Mouse (Mus musculus) left cerebral cortex, postnatal 25 days (tissue): ENCODE data around the gene Sac3d1. TPM values are rescaled to one million over a fixed set of nuclear protein-coding genes. Genes with fewer than 3 reads are reported as not detected.

Source experiments
- DNase-seq, 2 experiments: peaks; one replicate each; pipeline ENCODE4 v3.0.0; 2022; ENCODE audit warnings: low spot score in 2 of 2, mixed read lengths in 1 of 2
- intact Hi-C: fragments of 180-260 bp; cut with DNase I; formaldehyde crosslinking; loops from one replicate; pipeline ENCODE4 v1.15.1; 2025
- total RNA-seq, 2 experiments: library from RNA; stranded (reverse); gene quantifications; 2 replicates each; pipeline ENCODE4 v1.2.3; 2021

Gene Sac3d1
- total RNA-seq, 2 experiments from 2014 or later: 23.7 to 25.0 TPM

DNA sequence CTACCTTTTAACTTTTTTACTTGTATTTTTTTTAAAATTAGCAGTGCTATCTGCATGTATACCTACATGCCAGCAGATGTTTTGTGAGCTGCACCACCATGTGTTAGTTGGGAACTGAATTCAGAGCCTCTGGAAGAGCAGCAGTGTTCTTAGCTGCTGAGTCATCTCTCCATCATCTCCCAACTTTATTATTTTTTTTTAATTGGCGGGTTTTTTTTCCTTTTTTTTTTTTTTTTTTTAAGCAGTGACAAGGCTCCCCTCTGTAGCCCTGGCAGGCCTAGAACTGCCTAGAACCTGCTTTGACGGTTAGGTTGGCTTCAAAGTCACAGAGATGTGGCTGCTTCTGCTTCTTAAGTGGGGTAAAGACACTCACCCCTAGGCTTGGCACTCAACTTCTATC, 6.4 kb upstream of the Sac3d1 start:
- no peak for DNase-seq
- intact Hi-C loops: no loop called here

DNA sequence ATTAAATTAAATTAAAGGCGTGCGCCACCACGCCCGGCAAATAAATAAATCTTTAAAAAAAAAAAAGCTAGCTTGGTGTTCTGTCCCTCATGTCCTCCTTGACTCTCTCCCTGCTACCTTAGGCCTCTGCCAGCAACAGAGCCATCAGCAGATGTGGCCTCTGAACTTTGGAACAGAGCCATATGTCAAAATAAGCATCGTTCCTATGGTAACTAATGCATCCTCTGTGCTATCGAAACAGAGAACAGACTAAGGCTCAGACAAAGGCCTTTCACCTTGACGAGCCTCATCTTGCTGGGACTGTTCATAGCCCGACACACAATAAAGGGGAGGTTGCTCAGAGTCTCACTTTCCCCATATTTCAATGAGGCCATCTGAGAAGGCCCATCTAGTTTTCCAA, 4.9 kb upstream of the Sac3d1 start:
- DNase-seq: no peak
- intact Hi-C loops: no loop called here

DNA sequence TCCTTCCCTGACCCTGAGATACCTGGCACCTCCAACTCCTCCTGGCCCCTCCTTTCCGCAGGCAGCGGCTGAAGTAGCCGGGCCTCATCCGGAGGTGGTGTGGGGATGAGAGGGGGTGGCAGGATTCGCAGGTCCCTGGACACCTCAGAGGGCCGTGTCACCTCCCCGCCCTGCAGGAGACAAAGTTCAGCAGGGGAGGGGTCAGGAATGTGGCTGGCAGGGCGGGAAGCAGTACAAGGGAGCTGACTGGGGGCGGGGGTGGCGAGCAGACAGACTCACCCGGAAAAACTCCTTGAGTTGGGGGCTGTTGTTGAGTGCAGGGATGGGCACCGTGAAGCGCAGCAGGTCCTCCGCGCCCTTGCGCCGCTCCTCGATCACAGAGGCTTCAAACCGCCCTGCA, 3.3 kb upstream of the Sac3d1 start:
- intact Hi-C loops: no loop called here
- DNase-seq: no peak

DNA sequence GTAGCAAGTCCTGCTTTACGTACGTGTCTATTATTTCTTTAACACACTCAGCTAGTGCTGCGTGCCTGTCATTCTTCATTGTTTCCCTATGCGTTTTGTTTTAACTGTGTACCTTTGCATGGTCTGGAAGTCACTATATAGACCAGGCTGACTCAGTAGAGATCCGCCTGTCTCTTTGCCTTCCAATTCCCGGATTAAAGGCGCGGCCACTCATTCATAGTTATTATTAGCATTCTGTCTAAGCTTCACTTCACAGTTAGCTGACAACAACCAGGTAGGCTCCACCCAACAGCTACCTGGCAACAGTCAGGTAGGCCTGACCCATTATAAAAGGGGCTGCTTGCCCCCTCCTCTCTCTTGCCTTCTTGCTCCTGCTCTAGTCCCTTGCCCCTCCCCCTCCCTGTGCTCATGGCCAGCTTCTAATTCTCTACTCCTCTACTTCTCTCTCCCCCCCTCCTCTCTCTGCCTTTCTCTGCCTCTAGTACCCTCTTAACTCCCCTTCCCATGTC, 281 bp upstream of the Sac3d1 start:
- DNase-seq: no peak
- intact Hi-C loops: loop anchor here (1.0 to 5.0 kb wide), 2 partner anchors 33 to 51 kb away; partner anchors contain the start of gene Tm7sf2

DNA sequence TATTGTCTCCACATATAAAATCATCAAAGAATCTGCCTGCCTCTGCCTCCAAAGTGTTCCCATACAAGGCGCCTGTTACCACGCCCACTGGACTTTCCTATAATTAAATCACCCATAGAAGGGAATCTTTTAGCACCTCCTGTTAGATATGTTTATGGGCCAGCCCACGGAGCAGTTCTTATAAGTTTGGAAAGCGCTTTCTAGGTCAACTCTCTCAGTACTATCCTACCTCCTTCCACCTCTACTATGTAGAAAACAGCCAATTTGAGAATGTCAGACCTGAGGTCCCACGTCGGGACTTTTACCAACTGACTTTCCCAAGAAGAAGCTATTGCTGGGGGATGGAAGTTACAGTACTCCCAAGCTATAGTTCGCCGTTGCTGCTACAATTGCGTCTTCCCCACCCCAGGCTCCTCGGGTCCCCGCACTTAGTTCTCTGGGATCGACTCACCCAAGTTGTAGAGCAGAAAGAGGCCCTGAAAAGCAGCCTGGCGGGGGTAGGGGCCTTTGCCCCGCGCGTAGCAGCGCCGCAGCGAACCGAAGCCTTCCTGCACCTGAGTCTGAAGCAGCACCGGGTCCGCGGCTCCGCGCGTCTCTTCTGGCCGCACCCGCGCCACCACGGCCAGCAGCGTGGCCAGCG, 984 bp downstream of the Sac3d1 start:
- peak in 1 of 2 experiments; percentile 65 for DNase-seq
- intact Hi-C loops: loop anchor here (5.0 kb wide), 1 partner anchor 50 kb away; the partner anchor contains the start of gene Tm7sf2

DNA sequence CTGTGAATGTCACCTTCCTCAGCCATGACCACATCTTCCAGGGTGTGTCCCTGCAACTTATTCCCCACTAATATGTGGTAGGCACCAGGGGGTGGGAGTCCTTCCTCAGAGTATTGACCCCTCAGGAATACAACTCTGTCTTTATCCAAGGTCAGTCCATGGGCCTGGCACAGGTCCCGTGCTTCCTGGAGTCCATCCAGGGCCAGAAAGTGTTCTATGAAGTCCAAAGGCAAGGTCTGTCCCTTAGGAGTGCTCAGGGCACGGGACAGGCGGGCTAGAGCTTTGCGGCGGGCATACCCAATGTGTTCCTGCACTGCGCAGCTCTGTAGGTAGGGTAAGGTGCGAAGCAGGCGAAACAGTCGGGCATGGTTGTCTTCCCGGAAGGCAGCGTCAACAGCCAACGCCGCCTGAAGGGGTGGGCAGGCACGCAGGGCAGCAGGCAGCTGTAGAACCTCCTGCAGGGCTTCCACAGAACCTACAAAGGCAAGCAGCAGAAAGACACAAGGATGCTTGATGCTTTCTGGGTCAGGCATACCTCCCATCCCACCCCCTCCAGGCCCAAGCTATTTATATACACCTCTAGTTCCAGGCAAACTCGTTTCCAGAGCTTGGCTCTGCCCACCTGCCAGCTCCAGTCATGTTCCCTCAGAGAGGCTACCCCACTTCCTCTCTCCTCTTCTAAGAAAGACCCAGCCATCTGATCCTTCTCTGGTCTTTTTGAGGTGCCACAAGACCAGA, 2.2 kb downstream of the Sac3d1 start:
- intact Hi-C loops: loop anchor here (5.0 kb wide), 1 partner anchor 49 kb away; the partner anchor contains the start of gene Tm7sf2
- DNase-seq: peak in 1 of 2 experiments; percentile 60

DNA sequence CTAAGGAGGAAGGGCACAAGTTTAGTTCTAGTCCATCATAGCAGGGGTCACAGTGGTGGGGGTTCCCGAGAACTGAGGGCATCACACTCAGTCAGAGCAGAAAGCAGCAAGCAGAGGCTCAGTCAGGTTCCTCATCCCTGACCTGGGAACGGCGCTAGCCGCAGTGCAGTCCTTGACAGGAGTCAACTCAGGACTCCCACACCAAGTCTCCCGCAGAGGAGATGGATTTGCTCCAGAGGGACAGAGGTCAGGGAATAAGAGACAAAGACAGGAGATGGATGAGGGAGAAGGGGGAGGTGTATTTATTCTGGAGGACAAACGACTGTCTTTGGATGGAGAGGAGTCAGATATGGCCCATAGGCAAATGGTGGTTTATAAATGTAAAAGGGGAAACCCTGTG, 5.3 kb downstream of the Sac3d1 start:
- DNase-seq: no peak
- intact Hi-C loops: no loop called here

DNA sequence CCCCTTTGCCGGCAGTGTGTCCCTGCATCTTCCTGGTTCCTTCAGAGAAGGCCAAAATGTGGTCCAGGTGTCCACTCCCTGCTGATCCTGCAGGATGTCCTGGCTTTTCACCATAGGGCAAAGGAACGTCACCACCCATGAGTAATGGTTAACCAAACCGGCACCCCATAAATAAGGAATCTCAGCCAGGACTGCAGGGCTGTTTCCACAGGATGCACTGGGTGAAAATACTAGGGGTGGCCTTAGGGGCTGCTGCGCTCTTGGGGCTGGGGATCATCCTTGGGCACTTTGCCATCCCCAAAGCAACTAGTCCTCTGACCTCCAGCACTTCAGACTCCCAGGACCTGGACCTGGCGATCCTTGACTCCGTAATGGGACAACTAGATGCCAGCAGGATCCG, 12.9 kb downstream of the Sac3d1 start, which contains the start of gene Naaladl1:
Gene Naaladl1, plus strand, starts transcription at position 197 of the 400 bp plus-strand sequence.
- no peak for DNase-seq
- intact Hi-C loops: no loop called here

DNA sequence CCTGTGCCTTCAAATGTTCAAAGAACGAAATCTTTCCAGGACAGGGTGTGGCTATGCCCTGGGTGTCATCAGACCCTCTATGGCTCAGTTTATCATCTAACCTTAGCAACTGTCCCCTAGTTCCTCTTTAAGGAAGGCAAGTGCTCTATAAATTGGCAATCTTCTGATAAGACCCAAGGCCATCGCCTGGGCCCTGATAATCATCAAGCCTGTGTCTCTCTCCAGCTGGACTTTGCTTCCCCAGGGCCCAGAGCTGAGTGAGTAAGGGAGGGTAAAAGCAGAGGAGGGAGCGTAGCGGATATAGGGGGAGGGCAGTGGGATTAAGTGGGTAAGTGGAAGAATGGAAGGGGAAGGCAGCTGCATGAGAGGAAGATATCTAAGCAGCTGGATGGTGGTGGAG, 14.0 kb downstream of the Sac3d1 start:
- intact Hi-C loops: no loop called here
- DNase-seq: no peak

DNA sequence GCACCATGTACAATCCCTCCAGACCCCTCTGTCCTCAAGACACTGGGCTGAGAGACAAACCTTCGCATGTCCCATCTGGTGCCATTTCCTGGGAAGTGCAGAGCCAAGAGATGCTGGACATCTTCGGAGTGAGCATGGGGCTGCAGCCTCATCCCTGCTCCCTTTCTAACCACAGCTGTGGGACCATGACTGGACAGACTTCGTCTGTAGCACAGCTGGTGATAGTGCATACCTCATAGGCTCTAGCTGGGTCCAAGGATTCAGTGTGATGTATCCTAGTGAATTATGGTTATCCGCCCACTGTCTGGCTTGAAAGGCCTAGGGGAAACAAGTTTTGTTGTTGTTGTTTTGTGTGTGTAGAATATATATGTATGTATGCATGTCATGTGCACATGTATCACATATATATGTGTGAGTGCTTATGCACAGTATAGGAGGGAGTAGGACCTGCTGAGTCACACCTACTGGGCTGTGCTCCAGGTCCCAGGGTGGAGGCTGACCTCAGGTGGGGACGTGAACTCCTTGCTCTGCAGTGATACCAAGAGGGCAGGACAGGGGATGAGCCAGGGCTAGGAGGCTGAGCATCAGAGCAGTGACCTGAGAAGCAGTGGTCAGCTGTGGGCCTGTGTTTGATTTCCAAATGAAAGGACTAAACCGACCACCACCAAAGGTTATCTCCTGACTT, 16.1 kb downstream of the Sac3d1 start:
- intact Hi-C loops: no loop called here
- DNase-seq: no peak

DNA sequence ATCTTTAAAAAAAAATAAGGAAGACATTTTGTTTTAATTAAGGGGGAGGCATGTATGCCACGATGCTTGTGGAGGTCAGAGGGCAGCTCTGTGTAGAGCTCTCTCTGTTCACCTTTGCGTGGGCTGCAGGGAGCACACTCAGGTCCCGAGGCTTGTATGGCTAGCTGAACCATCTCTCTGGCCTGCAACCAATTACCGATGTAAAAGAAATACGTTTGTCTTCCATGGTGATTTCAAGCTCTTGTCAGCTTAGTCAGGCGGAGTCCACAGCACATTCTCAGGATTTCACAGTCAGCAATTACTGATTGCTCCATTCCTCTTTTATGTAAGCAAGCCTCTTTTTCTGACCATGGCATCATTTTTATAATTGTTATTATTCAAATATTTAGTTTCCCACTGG, 17.3 kb downstream of the Sac3d1 start:
- no peak for DNase-seq
- intact Hi-C loops: no loop called here

DNA sequence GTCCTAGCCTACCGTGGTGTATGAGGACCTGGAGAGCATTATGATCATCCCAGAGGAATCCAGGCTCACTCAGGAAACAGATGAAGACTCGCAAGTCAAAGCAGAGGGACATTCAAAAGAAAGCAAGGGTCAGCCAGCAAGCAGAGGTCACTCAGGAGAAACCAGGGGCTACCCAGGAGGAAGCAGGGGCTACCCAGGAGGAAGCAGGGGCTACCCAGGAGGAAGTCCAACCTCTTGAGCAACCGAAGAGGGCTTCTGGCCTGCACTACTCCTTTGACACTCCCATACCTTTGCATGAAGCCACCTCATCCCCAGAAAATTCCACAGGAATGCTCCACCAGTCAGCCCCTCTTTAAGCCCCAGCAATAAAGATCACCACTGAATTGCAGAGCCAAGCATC, 20.6 kb downstream of the Sac3d1 start:
- no peak for DNase-seq
- intact Hi-C loops: no loop called here

DNA sequence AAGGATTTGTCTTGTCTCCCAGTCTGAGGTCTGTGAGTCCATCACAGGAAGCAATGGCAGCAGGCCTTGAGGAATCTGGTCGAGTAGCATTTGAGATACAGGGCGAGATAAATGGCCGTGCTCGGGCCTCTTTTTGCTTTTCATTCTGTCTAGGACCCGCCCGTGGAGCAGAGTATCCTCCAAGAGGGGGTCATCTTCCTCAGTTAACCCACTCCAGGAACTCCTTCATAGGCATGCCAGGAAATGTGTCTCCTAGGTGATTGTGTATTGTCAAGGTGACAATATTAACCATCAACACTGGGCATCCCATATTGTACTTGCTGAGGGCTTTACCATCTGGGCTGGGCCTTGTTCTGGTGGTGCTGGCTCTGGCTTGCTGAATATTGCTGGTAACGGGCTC, 24.3 kb downstream of the Sac3d1 start, which contains the start of gene AC131692.1:
Gene AC131692.1, plus strand, starts transcription at position 301 of the 400 bp plus-strand sequence.
- DNase-seq: no peak
- intact Hi-C loops: no loop called here

DNA sequence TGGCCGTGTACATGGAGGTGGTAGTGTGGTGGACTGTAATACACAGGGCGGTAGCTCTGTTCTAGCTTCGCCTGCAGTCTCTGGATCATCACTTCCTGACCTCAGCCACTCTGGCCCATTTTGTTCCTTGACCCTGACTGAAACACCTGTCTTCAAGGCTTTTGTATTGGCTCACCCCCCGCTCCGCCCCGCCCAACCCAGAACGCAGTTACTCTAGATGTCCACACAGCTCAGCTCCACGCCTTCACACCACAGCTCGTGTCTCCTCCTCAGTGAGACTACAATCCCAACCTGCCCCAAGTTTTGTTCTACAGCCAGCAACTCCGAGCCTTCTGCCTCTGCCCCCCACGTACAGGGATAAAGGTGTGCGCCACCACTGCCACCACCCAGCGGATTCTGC, 29.6 kb downstream of the Sac3d1 start:
- DNase-seq: no peak
- intact Hi-C loops: no loop called here

DNA sequence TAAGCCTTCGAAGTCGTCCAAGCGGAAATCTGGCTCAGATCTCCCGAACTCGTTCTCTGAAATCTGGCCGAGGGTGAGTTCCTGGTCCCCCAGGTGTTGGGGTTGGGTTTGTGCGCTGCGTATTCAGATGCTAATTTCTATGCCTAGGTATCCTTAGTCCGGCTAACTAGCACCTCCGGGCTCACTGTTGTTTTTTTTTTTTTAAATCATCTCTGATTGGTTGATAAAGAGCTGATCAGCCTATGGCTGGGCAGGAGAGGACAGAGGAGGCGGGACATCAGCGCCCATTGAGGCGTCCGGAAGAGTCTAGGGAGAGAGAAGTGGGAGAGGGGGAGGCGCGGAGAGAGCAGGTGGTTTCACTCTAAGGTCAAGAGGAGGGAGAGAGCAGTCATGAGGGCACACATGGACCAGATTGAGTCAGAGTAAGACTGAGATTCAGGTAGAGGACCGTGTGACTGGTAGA, 33.0 kb downstream of the Sac3d1 start:
- intact Hi-C loops: loop anchor here (1.0 to 2.0 kb wide), 2 partner anchors 29 to 33 kb away; partner anchors contain the start of genes Fau, Mrpl49 and Sac3d1
- DNase-seq: no peak

DNA sequence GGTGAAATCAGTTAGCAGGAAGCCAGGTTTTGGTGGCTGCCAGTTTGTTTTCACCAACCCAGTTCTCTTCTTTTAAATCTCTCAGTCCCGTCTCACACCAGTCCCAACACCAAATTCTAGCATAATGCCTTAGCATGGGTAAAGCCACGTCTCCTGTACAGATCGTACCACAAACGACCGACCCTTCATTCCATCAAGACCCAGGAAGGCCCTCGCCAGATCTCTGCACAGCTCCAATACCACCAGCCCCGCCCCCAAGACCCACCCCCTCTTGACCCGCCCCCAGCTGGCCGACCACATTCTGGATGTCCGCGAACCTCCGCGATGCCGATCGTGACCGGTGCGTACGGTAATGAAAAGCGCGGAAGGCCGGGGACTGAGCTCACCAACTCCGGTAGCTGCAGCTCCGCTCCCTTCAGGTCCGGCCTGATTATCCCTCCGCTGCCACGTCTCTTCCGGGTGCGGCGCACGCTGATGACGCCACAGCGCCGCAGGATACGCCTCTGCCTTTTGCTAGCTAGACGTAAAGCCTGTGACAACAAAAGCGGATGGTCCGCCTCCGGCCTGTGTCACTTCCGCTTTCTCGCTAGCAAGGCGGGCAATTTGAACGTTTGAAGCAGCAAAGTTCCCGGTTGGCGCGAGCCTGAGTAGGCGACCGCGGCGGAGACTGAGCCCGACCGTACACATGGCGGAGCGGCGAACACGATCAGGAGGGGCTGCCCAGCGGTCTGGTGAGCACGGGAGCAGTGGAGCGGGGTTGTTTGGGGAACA, 33.8 kb downstream of the Sac3d1 start, which contains the start of the genes Zfpl1 and Cdca5:
Gene Zfpl1, minus strand, starts transcription at position 479 of the 771 bp plus-strand sequence.
Gene Cdca5, plus strand, starts transcription at position 506 of the 771 bp plus-strand sequence.
- DNase-seq: peak; percentile 97 to 98
- intact Hi-C loops: loop anchor here (1.0 to 2.0 kb wide), 2 partner anchors 28 to 34 kb away; partner anchors contain the start of genes Fau, Mrpl49 and Sac3d1

DNA sequence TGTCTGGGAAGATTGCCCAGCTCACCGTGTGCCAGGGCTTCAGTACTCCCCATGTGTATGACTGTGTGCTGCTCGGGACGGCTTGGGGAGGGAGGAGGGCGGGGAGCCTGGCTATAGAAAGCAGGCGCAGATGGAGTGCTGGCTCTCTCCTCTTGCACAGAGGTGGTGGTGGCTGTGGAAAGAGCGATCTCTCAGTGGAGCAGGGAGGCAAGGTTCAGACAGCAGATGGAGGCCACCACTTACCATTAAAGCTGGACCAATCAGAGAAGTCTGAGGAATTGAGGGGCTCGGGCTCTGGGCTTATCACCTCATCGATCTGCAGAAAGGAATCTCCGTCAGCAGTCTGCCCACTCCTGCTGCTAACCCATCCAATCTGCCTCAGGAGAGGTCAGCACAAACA, 36.3 kb downstream of the Sac3d1 start, which contains the start of gene Gm28374:
Gene Gm28374, minus strand, starts transcription at position 101 of the 400 bp plus-strand sequence.
- DNase-seq: no peak
- intact Hi-C loops: no loop called here

DNA sequence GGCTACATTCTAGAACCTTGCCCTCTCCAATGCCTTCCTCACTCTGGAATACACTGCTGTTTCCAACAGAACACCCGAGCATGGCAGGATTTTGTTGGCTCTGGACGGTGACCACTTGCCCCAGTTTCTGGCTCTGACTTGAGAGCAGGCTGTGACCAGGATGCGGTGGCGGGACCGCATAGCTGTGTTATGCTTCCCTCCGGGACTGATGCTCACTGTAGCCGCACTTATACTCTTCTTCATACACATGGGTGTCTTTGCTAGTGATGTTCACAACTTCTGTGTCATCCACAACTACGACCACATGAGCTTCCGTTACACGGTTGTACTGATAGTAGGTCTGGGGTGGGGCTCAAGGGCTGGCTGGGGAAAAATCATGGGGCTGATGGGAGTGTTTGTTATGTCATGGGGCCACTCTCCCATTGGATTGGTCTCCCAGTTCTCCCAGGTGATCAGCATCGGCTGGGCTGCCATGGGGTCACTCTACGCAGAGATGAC, 38.4 kb downstream of the Sac3d1 start, which contains the start of gene Tmem262:
Gene Tmem262, plus strand, starts transcription at position 51 of the 498 bp plus-strand sequence.
- intact Hi-C loops: no loop called here
- DNase-seq: no peak
